Mouse (Mus musculus) limb, embryonic 12.5 days (tissue): ENCODE measurements at regions not wholly inside any gene's neighbourhood (a gene's known extent, or its start where the extent isn't known, plus 50 kb on each side); places are given as distances from the start of the nearest gene placed in this dataset.

Experiments used
- ATAC-seq: fragments of 200-750 bp; cut with Nextera tagmentation; 2 replicates; pipeline ENCODE4 v1.8.0; 2017; ENCODE audit warnings: low read depth, moderate TSS enrichment; ENCODE audit not compliant: insufficient number of reproducible peaks, insufficient read depth, low FRiP score, low TSS enrichment
- H3K27ac ChIP-seq: fragments of 300-500 bp; sonication (generic); 2 replicates; pipeline ENCODE4 v1.5.1; 2016; ENCODE audit warnings: mild to moderate bottlenecking, moderate library complexity
- H3K27me3 ChIP-seq: fragments of 300-500 bp; sonication (generic); 2 replicates; pipeline ENCODE4 v1.6.1; 2016; ENCODE audit warnings: mild to moderate bottlenecking, moderate library complexity
- H3K36me3 ChIP-seq: fragments of 300-500 bp; sonication (generic); 2 replicates; pipeline ENCODE4 v1.6.1; 2016; ENCODE audit warnings: mild to moderate bottlenecking, moderate library complexity
- H3K4me1 ChIP-seq: fragments of 300-500 bp; sonication (generic); replicated peaks from 2 replicates; pipeline ENCODE4 v1.6.1; 2016
- H3K4me2 ChIP-seq: fragments of 300-500 bp; sonication (generic); 2 replicates; pipeline ENCODE4 v1.6.1; 2016; ENCODE audit warnings: mild to moderate bottlenecking, moderate library complexity
- H3K4me3 ChIP-seq: fragments of 300-500 bp; sonication (generic); replicated peaks from 2 replicates; pipeline ENCODE4 v1.5.1; 2016; ENCODE audit warnings: mild to moderate bottlenecking
- H3K9ac ChIP-seq: fragments of 300-500 bp; sonication (generic); replicated peaks from 2 replicates; pipeline ENCODE4 v1.6.1; 2016; ENCODE audit warnings: mild to moderate bottlenecking, moderate library complexity
- H3K9me3 ChIP-seq: fragments of 300-500 bp; sonication (generic); 2 replicates; pipeline ENCODE4 v1.6.1; 2016; ENCODE audit warnings: mild to moderate bottlenecking, moderate library complexity
- WGBS: fragments of 180-500 bp; shearing (Covaris S2); methylation state at CpG from one replicate; pipeline ENCODE4 v1.1.7; 2016; 5-methylcytosine and 5-hydroxymethylcytosine counted together

DNA sequence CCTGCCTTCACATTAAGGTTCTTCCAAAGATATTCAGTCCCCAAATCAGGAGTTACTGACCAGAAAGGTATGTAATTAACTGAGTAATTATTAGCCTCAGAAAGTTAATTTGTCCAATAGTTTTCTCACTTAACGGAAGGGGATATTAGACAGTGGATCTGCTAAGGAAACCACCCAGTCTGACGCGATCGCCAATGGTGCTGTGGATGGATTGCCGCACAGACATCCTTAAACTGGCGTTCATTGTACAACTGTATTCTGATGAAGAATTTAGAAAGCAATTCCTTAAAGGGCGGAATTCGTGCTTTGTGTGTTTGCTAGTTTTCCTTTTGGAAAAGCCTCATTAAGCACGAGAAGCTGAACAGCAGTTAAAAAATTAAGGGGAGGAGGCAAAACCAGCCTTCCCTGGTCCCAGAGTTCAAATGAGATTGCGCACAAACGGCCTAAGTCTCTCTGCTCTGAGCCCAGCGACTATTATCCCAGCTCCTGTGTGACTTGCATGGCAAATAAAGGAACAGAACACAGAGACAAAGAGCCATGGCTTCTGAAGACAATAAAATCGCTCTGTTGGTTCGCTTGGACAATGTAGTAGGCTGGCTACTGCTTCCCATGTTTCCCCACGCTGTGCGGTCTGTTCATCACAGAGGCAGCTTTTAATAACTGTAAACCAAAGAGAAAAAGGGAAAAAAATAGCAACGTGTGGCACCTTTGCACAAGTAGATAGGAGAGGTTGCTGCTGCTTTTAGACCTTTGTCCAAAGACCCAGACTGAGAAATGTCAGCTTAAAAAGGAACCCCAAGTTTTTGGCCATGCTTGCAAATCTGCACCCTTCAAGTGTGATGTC is 83.1 kb downstream of the S1pr1 start:
- no peaks in the 10 kb centered on the region for H3K36me3 ChIP-seq
- no peak overlapping the region for H3K4me2 ChIP-seq
- H3K4me1 ChIP-seq: no peaks in the 10 kb centered on the region
- 85% methylated on average over 17 of the region's 17 CpGs for WGBS
- no peaks in the 10 kb centered on the region for H3K27me3 ChIP-seq
- no peak overlapping the region for H3K9ac ChIP-seq
- ATAC-seq: no peak
- no peak overlapping the region for H3K27ac ChIP-seq
- H3K9me3 ChIP-seq: no peaks in the 10 kb centered on the region
- no peak overlapping the region for H3K4me3 ChIP-seq

GRCm38 (mm10) chr3:115622920-115623319 is 92.0 kb downstream of the S1pr1 start:
- ATAC-seq: no peak
- no peak overlapping the region for H3K27ac ChIP-seq
- H3K27me3 ChIP-seq: no peaks in the 10 kb centered on the region
- no peaks in the 10 kb centered on the region; the same call in 1 of the 2 replicates for H3K4me1 ChIP-seq
- no peaks in the 10 kb centered on the region for H3K9me3 ChIP-seq
- no peak overlapping the region for H3K4me2 ChIP-seq
- no peak overlapping the region for H3K9ac ChIP-seq
- no peaks in the 10 kb centered on the region for H3K36me3 ChIP-seq
- 96% methylated on average over 3 of the region's 3 CpGs for WGBS
- H3K4me3 ChIP-seq: no peak overlapping the region

- no peak for ATAC-seq
- no peak overlapping the region for H3K27ac ChIP-seq
- H3K4me1 ChIP-seq: no peaks in the 10 kb centered on the region; the same call in 1 of the 2 replicates
- no peaks in the 10 kb centered on the region for H3K36me3 ChIP-seq
- no peaks in the 10 kb centered on the region for H3K9me3 ChIP-seq
- H3K4me2 ChIP-seq: no peak overlapping the region
- H3K27me3 ChIP-seq: no peaks in the 10 kb centered on the region
- H3K9ac ChIP-seq: no peak overlapping the region
- H3K4me3 ChIP-seq: no peak overlapping the region
- 82% methylated on average over 2 of the region's 2 CpGs for WGBS
These were observed 92.6 kb downstream of the S1pr1 start for GRCm38 (mm10) chr3:115622300-115622699.

- H3K27me3 ChIP-seq: no peaks in the 10 kb centered on the region
- no peak overlapping the region for H3K27ac ChIP-seq
- H3K4me2 ChIP-seq: no peak overlapping the region
- no peaks in the 10 kb centered on the region for H3K9me3 ChIP-seq
- ATAC-seq: no peak
- WGBS: 63% methylated on average over 3 of the region's 3 CpGs
- H3K4me1 ChIP-seq: no peaks in the 10 kb centered on the region; the same call in 1 of the 2 replicates
- no peak overlapping the region for H3K9ac ChIP-seq
- no peaks in the 10 kb centered on the region for H3K36me3 ChIP-seq
- H3K4me3 ChIP-seq: no peak overlapping the region
These were observed 94.9 kb downstream of the S1pr1 start for GRCm38 (mm10) chr3:115619970-115620369.

GRCm38 (mm10) chr3:115615994-115616598 is 98.8 kb downstream of the S1pr1 start:
- ATAC-seq: 0 out of 2 replicates have a peak, but pooled peaks have one; percentile 26
- no peaks in the 10 kb centered on the region for H3K4me1 ChIP-seq
- no peak overlapping the region for H3K4me2 ChIP-seq
- H3K27ac ChIP-seq: no peak overlapping the region
- WGBS: 28% methylated on average over 7 of the region's 7 CpGs
- H3K9ac ChIP-seq: no peak overlapping the region
- H3K9me3 ChIP-seq: no peaks in the 10 kb centered on the region
- no peak overlapping the region for H3K4me3 ChIP-seq
- H3K27me3 ChIP-seq: no peaks in the 10 kb centered on the region
- H3K36me3 ChIP-seq: no peaks in the 10 kb centered on the region

GRCm38 (mm10) chr3:115612859-115613258 is 102.0 kb downstream of the S1pr1 start:
- Histone ChIP-seq H3K4me1 (no peaks in the 10 kb centered on the region), H3K27me3 (no peaks in the 10 kb centered on the region), H3K9ac (no peak overlapping the region), H3K4me2 (no peak overlapping the region), H3K9me3 (no peaks in the 10 kb centered on the region), H3K27ac (no peak overlapping the region), H3K36me3 (no peaks in the 10 kb centered on the region), H3K4me3 (no peak overlapping the region)
- no peak for ATAC-seq
- WGBS: 90% methylated on average over 6 of the region's 6 CpGs

- Histone ChIP-seq H3K4me2 (no peak overlapping the region), H3K9me3 (no peaks in the 10 kb centered on the region), H3K9ac (no peak overlapping the region), H3K4me1 (no peaks in the 10 kb centered on the region), H3K27ac (no peak overlapping the region), H3K4me3 (no peak overlapping the region), H3K36me3 (no peaks in the 10 kb centered on the region), H3K27me3 (no peaks in the 10 kb centered on the region)
- 86% methylated on average over 5 of the region's 5 CpGs for WGBS
- ATAC-seq: no peak
These were observed 106.8 kb downstream of the S1pr1 start for GRCm38 (mm10) chr3:115608087-115608486.

DNA sequence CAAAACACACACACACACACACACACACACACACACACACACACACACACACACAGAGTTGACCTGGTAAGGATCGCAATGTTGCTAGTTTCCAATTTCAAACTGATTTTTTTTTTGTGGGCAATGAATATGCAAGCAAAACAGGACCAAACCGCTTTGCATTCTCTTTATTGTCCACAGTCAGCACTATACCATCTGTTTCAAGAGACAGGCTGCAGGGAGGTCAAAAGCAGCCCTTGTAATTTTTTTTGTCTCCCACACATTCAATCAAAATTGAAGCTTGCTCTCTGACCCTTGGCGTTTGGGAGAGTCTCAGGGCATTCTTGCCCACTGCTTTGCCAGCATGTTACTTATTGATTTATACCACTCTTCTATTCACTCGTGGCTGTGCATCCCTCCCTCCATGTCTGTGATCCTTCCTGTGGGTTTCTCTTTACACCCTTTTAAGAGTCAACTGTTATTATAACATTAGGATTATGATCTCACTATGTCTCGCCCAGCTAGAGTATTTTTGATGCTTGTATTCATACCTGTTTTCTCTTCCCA is 110.1 kb downstream of the S1pr1 start:
- WGBS: 65% methylated on average over 5 of the region's 5 CpGs
- H3K4me3 ChIP-seq: no peak overlapping the region
- no peaks in the 10 kb centered on the region for H3K9me3 ChIP-seq
- no peak overlapping the region for H3K4me2 ChIP-seq
- H3K4me1 ChIP-seq: no peaks in the 10 kb centered on the region
- H3K36me3 ChIP-seq: no peaks in the 10 kb centered on the region
- ATAC-seq: no peak
- no peak overlapping the region for H3K9ac ChIP-seq
- H3K27ac ChIP-seq: no peak overlapping the region
- H3K27me3 ChIP-seq: no peaks in the 10 kb centered on the region

DNA sequence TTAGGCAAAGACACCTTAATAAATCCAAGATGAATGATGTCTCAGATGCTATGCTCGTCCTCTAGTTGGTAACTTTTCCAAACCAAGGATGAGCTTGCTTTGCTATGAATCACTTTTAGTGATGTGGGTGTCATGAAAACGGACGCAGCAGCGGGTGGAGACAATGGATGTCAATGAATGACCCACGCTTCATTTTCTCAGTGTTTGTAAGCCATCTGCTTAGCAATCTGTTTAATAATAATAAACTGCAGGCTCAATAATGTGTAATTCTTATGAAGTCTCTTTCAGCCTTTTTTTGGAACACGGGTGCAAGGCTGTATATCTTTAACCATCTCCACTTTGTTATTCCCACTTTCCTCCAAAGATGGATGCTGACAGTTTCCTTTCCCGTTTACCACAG is 110.6 kb downstream of the S1pr1 start:
- WGBS: 82% methylated on average over 7 of the region's 7 CpGs
- Histone ChIP-seq H3K36me3 (no peaks in the 10 kb centered on the region), H3K4me2 (no peak overlapping the region), H3K27ac (no peak overlapping the region), H3K4me3 (no peak overlapping the region), H3K9me3 (no peaks in the 10 kb centered on the region), H3K9ac (no peak overlapping the region), H3K27me3 (no peaks in the 10 kb centered on the region), H3K4me1 (no peaks in the 10 kb centered on the region)
- no peak for ATAC-seq

DNA sequence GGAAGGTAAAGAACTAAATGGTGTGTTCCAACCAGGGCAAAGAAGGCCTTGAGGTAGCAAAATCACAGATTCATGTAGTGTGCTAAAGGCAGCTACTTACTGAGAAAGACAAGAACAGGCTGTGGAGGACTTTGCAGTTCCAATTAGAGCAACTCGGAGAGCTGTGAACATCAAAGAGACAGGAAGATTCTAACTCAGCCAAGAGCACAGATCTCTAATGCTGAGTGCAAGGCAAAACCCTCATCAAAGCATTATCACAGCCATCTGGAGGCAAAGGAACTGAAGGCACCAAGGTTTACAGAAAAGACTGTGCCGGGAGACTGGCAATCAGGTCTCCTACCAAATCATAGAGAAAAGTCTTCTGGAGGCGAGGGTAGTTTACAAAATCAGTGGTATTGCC is 111.1 kb downstream of the S1pr1 start:
- Histone ChIP-seq H3K9ac (no peak overlapping the region), H3K27me3 (no peaks in the 10 kb centered on the region), H3K4me1 (no peaks in the 10 kb centered on the region), H3K9me3 (no peaks in the 10 kb centered on the region), H3K27ac (no peak overlapping the region), H3K4me2 (no peak overlapping the region), H3K36me3 (no peaks in the 10 kb centered on the region), H3K4me3 (no peak overlapping the region)
- ATAC-seq: no peak
- 45% methylated on average over 3 of the region's 3 CpGs for WGBS

GRCm38 (mm10) chr3:115599281-115599680 is 115.6 kb downstream of the S1pr1 start:
- Histone ChIP-seq H3K27me3 (no peaks in the 10 kb centered on the region), H3K27ac (no peak overlapping the region), H3K4me1 (no peaks in the 10 kb centered on the region), H3K9me3 (no peaks in the 10 kb centered on the region), H3K4me3 (no peak overlapping the region), H3K9ac (no peak overlapping the region), H3K36me3 (no peaks in the 10 kb centered on the region), H3K4me2 (no peak overlapping the region)
- 97% methylated on average over 2 of the region's 2 CpGs for WGBS
- ATAC-seq: no peak
